Mouse (Mus musculus) hindbrain, embryonic 14.5 days (tissue): ENCODE data around the gene Borcs5. TPM values are rescaled to one million over a fixed set of nuclear protein-coding genes. Genes with fewer than 3 reads are reported as not detected.

Experiments
- ATAC-seq: fragments of 200-750 bp; cut with Nextera tagmentation; 2 replicates; pipeline ENCODE4 v1.8.0; 2017; ENCODE audit warnings: moderate number of reproducible peaks, mild to moderate bottlenecking, moderate TSS enrichment, moderate library complexity; ENCODE audit not compliant: low FRiP score
- DNase-seq: peaks from one replicate; pipeline ENCODE4 v3.0.0-alpha.2; 2015; ENCODE audit warnings: low spot score
- H3K27ac ChIP-seq: fragments of 300-500 bp; sonication (generic); 2 replicates; pipeline ENCODE4 v1.5.1; 2014; ENCODE audit warnings: mild to moderate bottlenecking, moderate library complexity
- H3K27me3 ChIP-seq: fragments of 300-500 bp; sonication (generic); 2 replicates; pipeline ENCODE4 v1.6.1; 2014; ENCODE audit warnings: mild to moderate bottlenecking, low read length, mixed read lengths; ENCODE audit not compliant: control insufficient read depth, insufficient read depth
- H3K36me3 ChIP-seq: fragments of 300-500 bp; sonication (generic); replicated peaks from 2 replicates; pipeline ENCODE4 v1.6.1; 2014; ENCODE audit not compliant: control insufficient read depth, insufficient read depth
- H3K4me1 ChIP-seq: fragments of 300-500 bp; sonication (generic); replicated peaks from 2 replicates; pipeline ENCODE4 v1.6.1; 2014; ENCODE audit warnings: antibody characterized with exemption, low read length, mixed read lengths; ENCODE audit not compliant: control insufficient read depth, insufficient read depth
- H3K4me2 ChIP-seq: fragments of 300-500 bp; sonication (generic); replicated peaks from 2 replicates; pipeline ENCODE4 v1.6.1; 2014; ENCODE audit warnings: mild to moderate bottlenecking, moderate library complexity
- H3K4me3 ChIP-seq: fragments of 300-500 bp; sonication (generic); replicated peaks from 2 replicates; pipeline ENCODE4 v1.5.1; 2014; ENCODE audit warnings: mild to moderate bottlenecking, low read length
- H3K9ac ChIP-seq: fragments of 300-500 bp; sonication (generic); 2 replicates; pipeline ENCODE4 v1.6.1; 2014
- H3K9me3 ChIP-seq: fragments of 300-500 bp; sonication (generic); 2 replicates; pipeline ENCODE4 v1.6.1; 2016; ENCODE audit warnings: low read length; ENCODE audit not compliant: control insufficient read depth
- WGBS: fragments of 180-500 bp; shearing (Covaris S2); extraction: QIAGEN DNeasy Blood & Tissue Kit; methylation state at CpG from one replicate; pipeline ENCODE4 v1.1.7; 2014; 5-methylcytosine and 5-hydroxymethylcytosine counted together
- polyA plus RNA-seq: library from polyadenylated mRNA; unstranded; fragments of >200 nt; fragmentation: Nextera tagmentation; extraction: Ambion mirVana; gene quantifications from 2 replicates; pipeline ENCODE4 v1.2.1, GENCODE M21; 2014

The Borcs5 gene
- polyA plus RNA-seq, 1 experiment from 2014 or later = 42.6 TPM

- WGBS = 69% methylated on average over 6 of the region's 6 CpGs
- Histone ChIP-seq H3K4me1 (no peaks in the 10 kb centered on the region; the same call in 1 of the 2 replicates), H3K9me3 (no peaks in the 10 kb centered on the region), H3K27me3 (no peaks in the 10 kb centered on the region), H3K36me3 (no peaks in the 10 kb centered on the region), H3K4me3 (no peak overlapping the region), H3K9ac (no peak overlapping the region), H3K4me2 (no peak overlapping the region), H3K27ac (no peak overlapping the region)
- ATAC-seq (no peak), DNase-seq (no peak)
These were observed 32.8 kb upstream of the Borcs5 start for GRCm38 (mm10) chr6:134606540-134606939.

DNA sequence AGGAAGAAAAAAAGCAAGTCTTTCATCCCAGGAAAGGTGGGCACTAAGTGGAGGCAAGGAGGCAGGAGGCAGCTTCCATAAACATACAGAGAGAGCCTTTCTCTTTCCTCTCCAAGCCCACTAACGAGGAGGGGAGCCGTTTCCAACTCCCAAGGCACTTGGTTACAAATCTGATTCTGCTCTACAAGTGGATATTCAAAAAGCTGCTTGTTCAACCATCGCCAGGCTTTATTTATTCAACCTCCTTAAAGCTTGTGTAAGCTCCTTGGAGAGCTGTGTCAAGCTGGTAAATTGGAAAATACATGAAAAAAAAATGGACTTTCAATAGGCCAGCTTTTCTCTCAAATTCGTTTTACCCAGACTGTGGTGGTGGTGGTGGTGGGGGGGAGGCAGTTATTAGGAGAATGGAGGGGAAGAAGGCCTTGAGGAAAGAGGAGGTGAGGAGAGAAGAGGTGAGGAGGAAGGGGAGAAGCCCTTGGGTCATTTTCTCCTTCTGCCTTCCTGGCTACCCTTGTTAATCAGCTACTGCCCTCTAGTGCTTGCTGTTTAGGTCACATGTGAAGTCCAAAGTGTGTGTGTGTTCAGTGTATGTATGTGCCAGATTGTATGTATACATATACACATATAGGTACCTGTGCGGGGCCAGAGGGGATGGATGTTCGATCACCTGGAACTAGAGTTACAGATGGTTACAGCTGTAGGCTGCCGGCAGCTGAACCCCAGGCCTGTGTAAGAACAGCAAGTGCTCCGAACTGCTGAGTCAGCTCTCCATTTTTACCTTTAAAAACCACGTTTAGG, 32.2 kb upstream of the Borcs5 start:
- Histone ChIP-seq H3K27me3 (no peaks in the 10 kb centered on the region), H3K27ac (no peak overlapping the region), H3K4me1 (no peaks in the 10 kb centered on the region; the same call in 1 of the 2 replicates), H3K9me3 (no peaks in the 10 kb centered on the region), H3K36me3 (no peaks in the 10 kb centered on the region), H3K4me3 (no peak overlapping the region), H3K4me2 (no peak overlapping the region), H3K9ac (no peak overlapping the region)
- ATAC-seq (peak; percentile 48; the same call in 1 of the 2 replicates), DNase-seq (peak; percentile 64)
- WGBS = 59% methylated on average over 9 of the region's 9 CpGs

DNA sequence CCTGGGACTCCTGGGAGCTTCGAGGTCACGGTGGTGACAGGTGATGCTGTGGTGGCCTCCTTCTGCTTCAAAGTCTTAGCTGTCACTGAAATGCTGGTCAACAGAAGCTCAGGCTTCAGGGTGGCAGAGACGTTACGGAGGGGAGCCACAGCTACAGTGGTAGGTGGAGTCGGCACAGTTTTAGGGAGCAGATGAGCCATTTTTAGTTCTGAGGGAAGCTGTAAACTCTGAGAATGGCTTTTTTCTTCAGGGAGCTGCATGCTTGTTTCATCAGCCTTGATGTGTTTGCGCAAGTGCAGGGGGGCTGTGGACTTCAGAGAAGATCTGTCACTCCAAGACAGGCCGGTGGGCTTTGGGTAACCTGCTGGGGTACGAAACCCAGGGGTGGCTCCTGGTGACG, 28.9 kb upstream of the Borcs5 start:
- H3K4me1 ChIP-seq = no peaks in the 10 kb centered on the region; the same call in 1 of the 2 replicates
- 93% methylated on average over 9 of the region's 9 CpGs for WGBS
- no peak overlapping the region for H3K4me3 ChIP-seq
- H3K27me3 ChIP-seq = no peaks in the 10 kb centered on the region
- no peak overlapping the region for H3K27ac ChIP-seq
- DNase-seq (no peak), ATAC-seq (no peak)
- no peak overlapping the region for H3K9ac ChIP-seq
- H3K4me2 ChIP-seq = no peak overlapping the region
- H3K36me3 ChIP-seq = no peaks in the 10 kb centered on the region
- H3K9me3 ChIP-seq = no peaks in the 10 kb centered on the region

DNA sequence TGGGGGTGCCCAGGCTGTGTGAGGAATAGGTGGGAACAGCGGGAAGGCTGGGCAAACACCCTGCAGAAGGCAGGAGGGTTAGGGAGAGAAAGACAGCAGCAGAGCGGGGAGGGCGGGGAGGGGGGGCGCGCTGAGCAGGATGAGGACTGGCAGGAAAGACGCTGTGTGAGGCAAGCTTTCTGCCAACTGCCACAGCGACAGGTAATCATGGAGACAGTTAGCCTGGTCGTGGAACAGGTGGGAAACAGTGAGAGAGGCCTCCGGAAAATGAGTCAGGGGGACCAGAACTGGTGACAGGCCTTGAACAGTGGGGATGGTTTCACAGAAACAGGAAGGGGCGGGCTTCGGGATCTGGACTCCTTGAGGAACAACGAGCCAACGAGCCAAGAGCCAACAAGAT, 27.4 kb upstream of the Borcs5 start:
- Histone ChIP-seq H3K36me3 (no peaks in the 10 kb centered on the region), H3K9me3 (no peaks in the 10 kb centered on the region), H3K27ac (no peak overlapping the region), H3K27me3 (no peaks in the 10 kb centered on the region), H3K4me3 (no peak overlapping the region), H3K4me1 (no peaks in the 10 kb centered on the region; the same call in 1 of the 2 replicates), H3K9ac (no peak overlapping the region), H3K4me2 (no peak overlapping the region)
- no peak for DNase-seq
- ATAC-seq = no peak
- 79% methylated on average over 13 of the region's 13 CpGs for WGBS

DNA sequence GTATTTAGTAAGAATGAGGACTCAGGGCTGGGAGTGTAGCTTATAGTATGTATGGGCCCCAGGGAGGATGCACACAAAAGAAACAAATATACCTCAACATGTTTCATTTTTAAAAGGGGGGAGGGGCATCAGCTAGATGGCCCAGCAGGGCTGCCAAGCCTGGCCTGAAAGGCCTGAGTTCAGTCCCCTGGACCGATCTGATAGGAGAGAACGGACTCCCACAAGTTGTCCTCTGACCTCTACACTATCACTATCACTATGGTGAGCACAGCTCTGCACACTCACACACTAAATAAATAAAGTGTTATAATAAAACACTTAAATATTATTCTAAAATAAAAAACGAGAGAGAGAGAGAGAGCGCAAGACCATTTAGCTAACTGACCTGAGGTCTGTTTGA, 25.0 kb upstream of the Borcs5 start:
- no peak overlapping the region for H3K4me2 ChIP-seq
- no peaks in the 10 kb centered on the region for H3K4me1 ChIP-seq
- no peak overlapping the region for H3K4me3 ChIP-seq
- H3K36me3 ChIP-seq = no peaks in the 10 kb centered on the region
- H3K9me3 ChIP-seq = no peaks in the 10 kb centered on the region
- WGBS = 88% methylated on average over 4 of the region's 4 CpGs
- no peak overlapping the region for H3K27ac ChIP-seq
- no peaks in the 10 kb centered on the region for H3K27me3 ChIP-seq
- ATAC-seq = no peak
- no peak overlapping the region for H3K9ac ChIP-seq
- no peak for DNase-seq

DNA sequence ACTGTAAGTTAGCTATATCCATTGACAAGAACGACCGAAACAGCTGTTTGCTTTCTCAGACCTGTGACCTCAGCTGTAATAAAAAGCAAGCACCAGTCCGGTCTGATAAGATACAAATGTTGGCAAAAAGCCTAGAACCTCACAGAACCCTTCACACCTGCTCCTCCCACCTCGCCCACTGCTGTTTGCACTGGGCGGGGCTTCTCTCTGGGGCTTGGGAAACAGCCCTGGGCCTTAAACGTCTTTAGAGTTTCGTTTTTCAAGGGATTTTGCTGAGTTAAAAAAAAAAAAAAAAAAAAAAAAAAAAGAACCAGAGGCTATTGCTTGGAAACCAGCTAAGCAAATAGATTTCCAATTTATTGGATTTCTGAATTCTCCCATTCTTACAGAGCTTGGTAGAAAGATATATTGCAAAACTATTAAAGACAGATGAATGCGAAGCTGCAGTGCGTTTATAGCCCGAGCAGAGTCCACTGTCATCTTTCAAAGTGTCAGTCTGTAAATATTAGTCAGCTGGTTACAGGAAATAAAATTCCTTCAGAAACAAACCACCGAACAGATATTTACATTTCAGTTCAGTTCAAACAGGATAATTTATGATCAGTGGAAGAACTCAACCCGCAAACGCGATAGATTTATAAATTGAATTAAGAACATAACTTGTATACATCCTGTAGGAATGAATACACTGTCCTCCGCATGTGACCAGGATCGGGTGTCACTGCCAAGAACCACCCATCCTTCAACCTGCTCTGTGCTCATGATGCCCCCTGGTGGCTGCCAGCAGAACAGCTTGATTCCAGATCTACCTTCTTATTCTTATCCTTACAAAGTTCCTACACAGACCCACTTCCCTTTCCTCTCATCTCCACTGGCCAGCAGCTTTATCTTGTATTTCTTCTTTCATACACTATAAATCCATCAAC, 24.3 kb upstream of the Borcs5 start:
- H3K4me3 ChIP-seq = no peak overlapping the region
- H3K27me3 ChIP-seq = no peaks in the 10 kb centered on the region
- no peaks in the 10 kb centered on the region for H3K4me1 ChIP-seq
- H3K36me3 ChIP-seq = no peaks in the 10 kb centered on the region
- H3K4me2 ChIP-seq = peak overlapping the region; percentile 13
- H3K9me3 ChIP-seq = no peaks in the 10 kb centered on the region
- peak; percentile 66 for ATAC-seq
- no peak overlapping the region for H3K27ac ChIP-seq
- WGBS = 21% methylated on average over 16 of the region's 16 CpGs
- DNase-seq = peak; percentile 86
- no peak overlapping the region for H3K9ac ChIP-seq

DNA sequence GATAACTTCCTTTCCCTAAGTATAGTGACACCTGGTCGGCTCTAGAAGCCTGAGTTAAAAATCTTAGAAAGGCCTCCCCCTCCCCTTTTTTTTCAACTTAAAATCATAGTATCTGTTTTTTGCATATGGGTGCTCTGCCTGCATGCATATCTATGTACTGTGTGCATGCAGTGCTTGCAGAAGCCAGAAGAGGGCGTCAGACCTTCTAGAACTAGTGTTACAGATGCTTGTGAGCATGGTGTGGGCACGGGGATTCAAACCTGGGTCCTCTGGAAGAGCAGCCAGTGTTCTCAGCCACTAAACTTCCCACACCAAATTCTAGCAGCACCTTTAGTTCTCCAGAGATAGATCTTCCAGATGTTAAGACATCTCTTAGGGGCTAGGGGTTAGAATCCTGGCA, 21.7 kb upstream of the Borcs5 start:
- no peak overlapping the region for H3K4me3 ChIP-seq
- 56% methylated on average over 3 of the region's 3 CpGs for WGBS
- no peak for ATAC-seq

GRCm38 (mm10) chr6:134620129-134620528, 19.2 kb upstream of the Borcs5 start:
- 76% methylated on average over 3 of the region's 3 CpGs for WGBS
- no peak overlapping the region for H3K9ac ChIP-seq
- H3K4me3 ChIP-seq = no peak overlapping the region
- H3K4me2 ChIP-seq = no peak overlapping the region
- H3K36me3 ChIP-seq = no peaks in the 10 kb centered on the region
- H3K27me3 ChIP-seq = no peaks in the 10 kb centered on the region
- no peaks in the 10 kb centered on the region for H3K4me1 ChIP-seq
- H3K9me3 ChIP-seq = no peaks in the 10 kb centered on the region
- DNase-seq (no peak), ATAC-seq (no peak)
- H3K27ac ChIP-seq = no peak overlapping the region

More for the DNA sequence above, 21.7 kb upstream of the Borcs5 start:
- Histone ChIP-seq H3K27ac (no peak overlapping the region), H3K9me3 (no peaks in the 10 kb centered on the region), H3K36me3 (no peaks in the 10 kb centered on the region), H3K27me3 (no peaks in the 10 kb centered on the region), H3K9ac (no peak overlapping the region), H3K4me1 (no peaks in the 10 kb centered on the region), H3K4me2 (no peak overlapping the region)
- no peak for DNase-seq

GRCm38 (mm10) chr6:134620846-134621551, 18.3 kb upstream of the Borcs5 start:
- DNase-seq (no peak), ATAC-seq (no peak)
- H3K4me2 ChIP-seq = no peak overlapping the region
- H3K27ac ChIP-seq = no peak overlapping the region
- no peaks in the 10 kb centered on the region for H3K36me3 ChIP-seq
- no peaks in the 10 kb centered on the region for H3K4me1 ChIP-seq
- no peak overlapping the region for H3K9ac ChIP-seq
- 67% methylated on average over 6 of the region's 6 CpGs for WGBS
- H3K9me3 ChIP-seq = no peaks in the 10 kb centered on the region
- H3K27me3 ChIP-seq = no peaks in the 10 kb centered on the region
- no peak overlapping the region for H3K4me3 ChIP-seq
